Mouse (Mus musculus) thymus, postnatal 0 days (tissue): ENCODE data around the gene Glis3. TPM values are rescaled to one million over a fixed set of nuclear protein-coding genes. Genes with fewer than 3 reads are reported as not detected.

Source experiments
- DNase-seq: peaks from one replicate; pipeline ENCODE4 v3.0.0-alpha.2; 2015; ENCODE audit warnings: low spot score
- polyA plus RNA-seq: library from polyadenylated mRNA; unstranded; fragments of >200 nt; fragmentation: Nextera tagmentation; extraction: Ambion mirVana; gene quantifications from 2 replicates; pipeline ENCODE4 v1.2.1, GENCODE M21; 2015

The Glis3 gene
- polyA plus RNA-seq, 1 experiment from 2014 or later = 0.59 TPM

DNA sequence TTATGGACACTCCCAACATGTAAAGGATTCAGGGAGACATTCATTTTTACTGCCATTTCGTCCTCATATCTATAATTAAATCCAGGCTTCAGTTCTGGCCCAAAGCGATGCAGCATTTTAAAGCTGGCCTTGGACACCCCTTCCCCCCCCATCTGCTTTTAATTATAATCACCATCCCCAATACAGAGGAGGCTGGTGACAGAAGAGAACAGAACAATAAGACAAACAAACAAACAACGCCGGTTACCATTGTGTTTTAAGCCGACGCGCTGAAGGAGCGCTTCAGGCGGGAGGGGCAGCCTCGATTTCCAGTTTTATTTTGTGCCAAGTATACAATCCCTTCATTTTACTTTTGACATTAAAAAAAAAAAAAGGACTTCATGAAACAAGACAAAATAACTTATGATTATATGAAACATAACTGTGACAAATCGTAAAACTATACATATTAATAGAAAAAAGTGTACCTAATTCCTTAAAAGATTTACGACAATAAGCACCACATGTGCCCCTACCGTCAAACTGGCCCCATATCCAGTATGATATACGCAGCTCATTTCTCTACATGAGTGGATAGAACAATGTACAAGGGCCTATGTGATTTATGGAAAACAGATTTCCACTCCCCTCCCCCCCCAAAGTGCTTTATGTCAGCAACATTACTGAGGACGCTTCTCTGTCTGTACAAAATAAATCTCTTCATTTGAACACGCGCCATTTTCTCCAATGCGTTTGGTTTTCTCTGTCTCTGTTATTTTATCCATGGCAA is 420.8 kb downstream of the Glis3 start:
- DNase-seq = no peak

DNA sequence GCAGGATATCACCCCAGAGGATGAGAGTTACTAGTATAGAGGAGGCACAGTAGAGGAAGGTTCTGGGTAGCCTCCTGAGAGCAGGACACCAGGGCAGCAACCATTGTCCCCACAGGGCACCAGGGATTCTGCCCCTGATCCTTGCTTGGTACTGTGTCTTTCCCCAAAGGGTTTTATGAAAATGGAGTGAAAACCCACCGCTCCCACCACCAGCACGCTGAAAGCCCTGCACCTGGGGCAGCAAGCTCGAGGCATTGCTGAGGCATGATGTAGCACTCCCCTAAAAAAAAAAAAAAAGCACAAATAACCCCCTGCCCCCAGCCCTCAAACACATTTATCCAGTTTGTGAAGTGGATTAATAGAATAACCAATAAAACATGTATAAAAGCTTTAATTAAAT is 421.4 kb downstream of the Glis3 start:
- no peak for DNase-seq

- DNase-seq = no peak
Observed at GRCm38 (mm10) chr19:28247345-28247744, 432.5 kb downstream of the Glis3 start.

DNA sequence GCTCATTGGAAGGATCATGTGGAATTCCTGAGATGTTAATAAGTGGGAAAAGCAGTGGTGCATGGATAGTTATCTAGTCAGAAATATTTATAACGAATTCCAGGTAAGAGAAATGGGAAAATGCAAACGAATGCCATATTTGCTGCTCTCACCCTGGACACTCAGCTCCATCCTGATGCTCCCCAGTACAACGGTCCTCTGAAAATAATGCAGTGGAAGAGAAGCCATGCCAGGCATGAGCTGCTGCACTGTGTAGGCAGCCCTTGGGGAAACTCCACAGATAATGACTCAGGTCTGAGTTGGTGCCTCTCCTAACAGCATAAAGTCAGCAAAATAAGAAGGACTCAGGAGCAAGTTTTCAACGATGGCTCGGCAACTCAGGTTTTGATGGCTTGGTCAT is 433.7 kb downstream of the Glis3 start:
- no peak for DNase-seq

GRCm38 (mm10) chr19:28238073-28238472 is 441.8 kb downstream of the Glis3 start:
- no peak for DNase-seq

DNA sequence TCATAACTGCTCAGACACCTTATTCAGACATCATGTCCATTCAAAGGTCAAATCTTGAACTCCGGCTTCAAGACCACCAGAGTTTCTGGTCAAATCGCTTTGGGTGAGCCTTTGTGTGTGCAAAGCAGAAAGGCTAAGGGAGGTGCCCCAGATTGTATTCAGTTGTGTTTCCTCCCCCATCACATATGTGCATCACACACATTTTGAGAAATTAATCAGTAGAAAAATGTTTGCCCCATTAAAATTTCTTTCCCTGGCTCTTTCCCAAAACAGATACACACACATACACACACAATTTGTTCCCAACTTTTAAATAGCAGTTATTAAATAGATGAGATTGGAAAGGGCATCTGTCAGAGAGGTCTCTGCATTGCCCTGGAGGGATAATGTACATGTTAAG is 442.3 kb downstream of the Glis3 start:
- DNase-seq = no peak

GRCm38 (mm10) chr19:28235571-28235970 is 444.3 kb downstream of the Glis3 start:
- no peak for DNase-seq

GRCm38 (mm10) chr19:28235096-28235495 is 444.8 kb downstream of the Glis3 start:
- DNase-seq = no peak

GRCm38 (mm10) chr19:28234676-28235075 is 445.2 kb downstream of the Glis3 start:
- DNase-seq = no peak

GRCm38 (mm10) chr19:28231511-28231910 is 448.4 kb downstream of the Glis3 start:
- no peak for DNase-seq

GRCm38 (mm10) chr19:28227526-28227925 is 452.4 kb downstream of the Glis3 start:
- no peak for DNase-seq

GRCm38 (mm10) chr19:28225651-28226050 is 454.2 kb downstream of the Glis3 start:
- DNase-seq = no peak

- no peak for DNase-seq
Observed at GRCm38 (mm10) chr19:28211630-28212029, 468.2 kb downstream of the Glis3 start.

Other genes starting within 250 kb of the Glis3 start
- gene Slc1a1, start 155.0 kb upstream of the Glis3 start, polyA plus RNA-seq = 0.06 and 0.17 TPM in 2 replicates